Mouse (Mus musculus): ENCODE results near the gene Trmt10a. TPM values are rescaled to one million over a fixed set of nuclear protein-coding genes. Genes with fewer than 3 reads are reported as not detected.
"Not testable (repeated sequence)": the region's sequence is repeated elsewhere in the genome, so short reads cannot be mapped to it uniquely, and the experiment has no call there.

Gene Trmt10a
- total RNA-seq, 4 experiments from 2014 or later: 1.1 to 1.9 (median 1.6) TPM

GRCm38 (mm10) chr3:138134528-138134927, 8.7 kb upstream of the Trmt10a start:
- no peak for DNase-seq (ENCODE audit: low spot score)

DNA sequence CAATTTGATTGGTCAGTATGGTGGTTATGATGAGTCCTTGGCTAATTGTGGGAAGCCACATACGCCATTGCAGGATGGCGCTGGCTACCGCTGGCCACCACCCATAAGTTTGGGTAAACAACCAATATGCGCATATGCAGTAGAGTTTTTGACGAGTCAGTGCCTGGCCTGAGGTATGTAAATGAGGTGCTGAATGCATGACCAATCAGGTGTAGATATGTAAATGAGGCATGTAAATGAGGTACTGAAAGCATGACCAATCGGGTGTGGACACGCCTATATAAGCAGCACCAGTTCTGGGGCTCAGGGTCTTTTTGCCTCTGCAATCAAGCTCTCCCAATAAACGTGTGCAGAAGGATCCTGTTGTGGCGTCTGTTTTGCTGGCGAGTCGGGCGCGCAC, 5.1 kb upstream of the Trmt10a start:
- DNase-seq (ENCODE audit: low spot score): not testable (repeated sequence)

GRCm38 (mm10) chr3:138139663-138140062, 3.6 kb upstream of the Trmt10a start:
- peak; percentile 9 for DNase-seq (ENCODE audit: low spot score)

GRCm38 (mm10) chr3:138142052-138142732, 1.1 kb upstream of the Trmt10a start:
- DNase-seq (ENCODE audit: low spot score): peak; percentile 55

GRCm38 (mm10) chr3:138142733-138143314, 424 bp upstream of the Trmt10a start:
- no peak for DNase-seq (ENCODE audit: low spot score)

DNA sequence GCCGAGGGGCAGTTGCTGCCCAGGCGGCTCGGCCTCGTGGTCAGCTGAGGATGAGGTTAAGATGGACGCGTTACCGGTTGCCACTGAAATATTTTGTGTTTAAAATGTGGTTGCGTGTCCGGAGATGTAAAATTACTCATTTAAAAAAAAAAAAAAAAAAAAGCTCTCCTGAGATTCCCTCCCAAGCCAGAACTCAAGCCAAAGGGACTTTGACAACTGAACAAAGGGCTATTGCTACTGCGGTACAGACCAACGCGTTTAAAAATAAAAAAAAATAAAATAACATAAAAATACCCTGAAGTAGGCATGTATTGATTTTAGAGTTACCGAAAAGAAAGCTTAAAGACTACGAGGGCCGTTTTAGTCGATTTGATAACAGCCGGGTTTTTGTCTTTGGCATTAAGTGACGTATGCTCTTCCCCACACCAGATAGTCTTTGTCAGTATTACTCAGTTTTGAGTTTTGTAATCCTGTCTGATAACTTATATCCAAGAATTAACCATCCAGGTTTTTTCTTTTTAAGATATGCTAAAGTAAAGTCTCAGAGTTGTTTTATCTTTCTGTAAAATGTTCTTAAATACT, 903 bp downstream of the Trmt10a start:
- no peak for DNase-seq (ENCODE audit: low spot score)

DNA sequence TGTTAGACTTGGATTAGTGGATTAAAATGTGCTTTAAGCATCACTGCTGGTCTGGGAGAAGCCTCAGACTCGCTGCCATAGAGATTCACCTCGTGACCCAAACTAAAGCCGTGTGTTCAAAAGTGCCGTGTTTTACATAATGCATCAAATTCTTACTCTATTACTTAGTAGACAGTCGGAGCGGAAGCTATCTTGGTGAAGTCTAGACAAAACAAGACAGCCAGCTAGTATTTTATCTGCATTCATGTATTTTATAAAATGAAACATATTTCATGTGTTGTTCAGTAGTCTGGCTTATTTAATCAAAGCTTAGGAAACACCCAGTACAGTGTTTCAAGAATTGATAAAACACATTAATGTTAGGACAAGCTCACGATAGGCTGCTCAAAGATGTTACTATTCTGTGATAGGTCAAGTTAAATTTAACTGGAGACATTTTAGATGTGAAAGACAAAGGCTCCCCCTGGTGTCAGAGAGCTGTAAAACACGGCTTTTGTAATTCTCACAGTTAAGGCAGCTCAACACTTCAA, 1.5 kb downstream of the Trmt10a start, which contains the start of gene Mttp:
Mttp (minus strand) TSS at position 327 of the 530 bp plus-strand sequence.
- DNase-seq (ENCODE audit: low spot score): peak; percentile 88

- no peak for DNase-seq (ENCODE audit: low spot score)
Observed at GRCm38 (mm10) chr3:138148811-138149210, 5.6 kb downstream of the Trmt10a start.

- no peak for DNase-seq (ENCODE audit: low spot score)
Observed at GRCm38 (mm10) chr3:138155062-138155461, 11.8 kb downstream of the Trmt10a start.

DNA sequence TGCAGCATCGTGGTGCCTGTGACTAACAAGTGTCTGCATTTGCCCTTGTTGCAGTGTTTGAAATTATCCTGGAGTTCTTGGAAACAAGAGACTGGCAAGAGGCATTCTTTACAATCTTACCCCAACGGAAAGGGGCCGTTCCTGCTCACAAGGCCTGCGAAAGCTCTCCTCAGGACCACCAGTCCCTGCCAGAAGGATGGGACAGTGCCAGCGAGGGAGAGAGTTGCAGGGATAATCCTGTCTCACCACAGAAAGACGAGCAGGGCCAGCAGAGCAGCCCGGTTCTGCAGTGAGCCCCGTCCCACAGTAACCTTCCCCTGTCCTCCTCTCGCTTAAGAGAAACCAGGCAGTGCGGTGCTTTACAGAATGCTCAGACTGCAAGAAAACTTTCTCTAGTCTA, 13.4 kb downstream of the Trmt10a start:
- DNase-seq (ENCODE audit: low spot score): no peak

DNA sequence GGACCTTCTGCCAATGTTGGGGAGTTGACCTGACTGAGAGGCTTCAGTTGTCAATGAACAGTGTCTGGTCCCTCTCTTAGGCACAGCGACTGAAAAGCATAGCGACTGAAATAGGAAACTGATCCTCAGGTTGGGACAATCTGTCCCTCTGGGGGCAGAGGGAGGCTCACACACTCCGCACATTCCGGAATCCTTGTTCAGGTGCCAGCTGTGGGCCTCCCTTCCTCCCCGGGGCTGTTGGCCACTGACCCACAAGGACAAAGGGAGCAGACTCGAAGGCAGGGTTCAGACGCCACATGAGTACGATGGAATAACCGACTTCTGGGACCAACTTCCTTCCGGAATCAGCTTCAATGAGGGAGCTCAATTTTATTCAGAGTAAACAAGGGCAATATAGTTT, 18.4 kb downstream of the Trmt10a start:
- DNase-seq (ENCODE audit: low spot score): no peak

GRCm38 (mm10) chr3:138162553-138163183, 19.4 kb downstream of the Trmt10a start:
- DNase-seq (ENCODE audit: low spot score): no peak

DNA sequence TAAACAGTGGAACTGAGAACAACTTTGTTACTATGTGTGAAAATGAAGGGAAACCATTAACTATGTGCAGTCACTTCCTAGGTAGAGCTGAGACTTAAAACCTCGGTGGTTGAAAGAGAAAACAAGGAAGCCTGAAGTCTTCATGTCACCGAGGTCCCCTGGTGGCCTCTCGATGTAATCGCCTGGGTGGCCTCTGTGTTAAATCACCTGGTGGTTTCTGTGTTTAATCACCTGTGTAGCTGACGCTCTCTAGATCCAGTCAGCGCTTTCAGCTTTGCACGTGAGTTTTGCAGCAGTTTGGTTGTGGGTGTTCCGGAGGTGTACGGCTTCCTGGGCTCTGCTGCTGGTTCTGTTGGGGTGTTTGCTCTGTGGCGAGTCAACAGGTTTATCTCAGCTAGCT, 30.0 kb downstream of the Trmt10a start:
- no peak for DNase-seq (ENCODE audit: low spot score)

DNA sequence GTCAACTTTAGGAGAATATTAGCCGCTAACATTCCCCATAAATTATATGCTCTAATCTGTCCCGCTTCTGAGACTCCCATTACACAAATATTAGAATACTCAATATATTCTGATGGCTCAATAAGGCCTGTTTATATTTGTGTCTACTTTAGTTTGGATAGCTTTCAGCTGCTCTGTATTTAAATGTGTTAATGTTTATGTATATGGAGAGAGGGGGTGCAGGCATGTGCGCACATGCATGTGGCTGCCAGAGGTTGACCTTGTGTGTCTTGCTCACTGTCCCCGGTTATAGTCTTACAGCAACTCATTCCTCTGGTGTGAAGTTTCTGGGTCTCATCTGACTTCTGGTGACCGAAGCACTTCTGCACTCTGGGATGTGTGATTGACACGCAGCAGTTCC, 32.3 kb downstream of the Trmt10a start:
- no peak for DNase-seq (ENCODE audit: low spot score)

GRCm38 (mm10) chr3:138182019-138182418, 38.8 kb downstream of the Trmt10a start:
- DNase-seq (ENCODE audit: low spot score): no peak

DNA sequence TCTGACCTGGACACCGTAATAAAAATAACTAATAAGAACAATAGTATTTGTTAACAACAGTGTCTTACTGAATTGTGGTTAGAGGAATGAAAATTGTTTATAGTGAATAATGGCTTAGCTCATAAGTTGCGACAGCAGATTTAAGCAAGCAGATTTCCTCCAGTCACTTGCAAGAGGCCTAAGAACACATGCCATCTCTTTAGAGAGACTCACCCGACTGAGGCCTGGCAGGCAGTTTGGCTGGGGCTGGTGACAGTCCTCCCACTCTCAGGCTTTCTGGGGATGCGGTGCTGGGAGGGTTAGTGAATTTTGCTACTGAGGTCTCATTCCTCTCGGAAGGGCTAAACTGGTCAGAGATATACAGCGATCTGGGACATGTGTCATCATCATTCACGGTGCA, 40.1 kb downstream of the Trmt10a start:
- DNase-seq (ENCODE audit: low spot score): no peak

GRCm38 (mm10) chr3:138185290-138185689, 42.0 kb downstream of the Trmt10a start:
- peak; percentile 20 for DNase-seq (ENCODE audit: low spot score)

GRCm38 (mm10) chr3:138185995-138186930, 43.0 kb downstream of the Trmt10a start:
- no peak for DNase-seq (ENCODE audit: low spot score)

DNA sequence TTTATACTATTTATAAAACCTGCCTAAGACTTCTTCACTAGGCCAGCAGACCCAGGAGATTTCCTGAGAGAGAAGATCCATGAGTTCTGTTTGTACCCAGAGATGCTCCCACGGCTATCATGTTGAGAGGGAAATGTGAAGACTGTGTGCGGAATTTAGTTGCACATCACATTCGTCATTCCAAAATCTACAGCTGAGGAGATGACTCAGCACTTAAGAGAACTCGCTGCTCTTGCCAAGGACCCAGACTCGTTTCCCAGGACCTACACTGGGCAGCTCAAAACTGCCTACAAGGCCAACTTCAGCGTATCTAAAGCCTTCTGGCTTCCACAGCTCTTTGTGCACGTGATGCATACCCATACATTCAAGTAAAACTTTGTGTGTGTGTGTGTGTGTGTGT, 49.0 kb downstream of the Trmt10a start:
- DNase-seq (ENCODE audit: low spot score): peak; percentile 7

DNA sequence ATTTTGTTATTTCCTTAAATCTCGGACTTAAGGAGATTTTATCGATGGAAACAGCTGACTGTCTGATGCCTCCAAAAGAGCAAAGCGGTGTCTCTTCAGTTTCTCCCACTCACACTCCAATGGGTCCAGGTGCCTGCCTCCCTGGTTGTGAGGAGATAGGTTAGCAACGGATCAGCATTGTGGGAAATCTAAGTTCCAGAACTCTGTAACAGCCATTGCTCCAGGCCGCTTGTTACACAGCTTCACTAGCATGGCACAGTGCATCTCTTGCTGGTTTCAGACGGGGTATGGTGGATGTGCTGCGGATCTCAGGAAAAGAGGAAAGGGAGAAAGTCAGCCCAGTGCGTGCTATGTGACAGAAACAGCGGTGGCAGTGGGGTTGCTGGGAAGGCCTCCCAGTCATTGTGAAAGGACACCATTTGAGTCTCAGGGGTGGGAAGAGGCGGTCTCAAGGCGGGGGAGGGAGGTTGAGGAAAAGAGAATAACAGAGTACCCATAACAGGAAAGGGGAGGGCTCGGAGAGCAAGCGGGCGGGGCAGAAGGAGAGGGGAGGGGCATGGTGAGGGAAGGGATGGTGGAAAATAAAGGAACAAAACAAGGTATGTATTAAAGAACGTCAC, 50.5 kb downstream of the Trmt10a start, which contains the start of gene 4930579F01Rik:
4930579F01Rik (minus strand) TSS at position 143 of the 620 bp plus-strand sequence.
- no peak for DNase-seq (ENCODE audit: low spot score)

DNA sequence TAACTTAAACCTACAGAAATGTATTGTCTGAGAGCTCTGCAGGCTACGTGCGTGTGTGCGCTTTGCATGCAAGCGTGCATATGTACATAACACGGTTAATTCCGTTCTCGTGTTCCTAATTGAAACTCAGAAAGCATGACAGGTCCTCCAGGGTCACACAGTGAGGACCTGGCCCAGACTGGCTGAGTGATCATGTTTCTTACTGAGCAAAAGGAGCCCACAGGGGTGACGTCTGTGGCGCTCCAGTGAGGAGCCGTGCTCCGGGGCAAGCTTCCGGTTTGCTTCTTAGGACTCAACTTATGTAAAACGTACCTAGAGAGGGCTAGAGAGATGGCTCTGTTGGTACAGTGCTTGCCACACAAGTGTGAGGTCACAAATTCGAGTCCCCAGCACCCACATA, 53.8 kb downstream of the Trmt10a start:
- no peak for DNase-seq (ENCODE audit: low spot score)
